Mouse (Mus musculus) G1E (cell line): ENCODE measurements around the gene Canx. TPM values are rescaled to one million over a fixed set of nuclear protein-coding genes. Genes with fewer than 3 reads are reported as not detected.

Experiments used
- ATAC-seq: 2 replicates; pipeline ENCODE4 v1.8.0; 2016; ENCODE audit warnings: mild to moderate bottlenecking; ENCODE audit not compliant: insufficient number of reproducible peaks, poor library complexity, low FRiP score, severe bottlenecking; ENCODE audit errors: extremely low read depth
- DNase-seq: peaks from one replicate; pipeline ENCODE4 v3.0.0; 2012; ENCODE audit warnings: low spot score
- H3K27me3 ChIP-seq: 2 replicates; pipeline ENCODE4 v1.6.1; 2012; ENCODE audit warnings: mild to moderate bottlenecking, low read length, inconsistent platforms; ENCODE audit not compliant: insufficient read depth
- H3K36me3 ChIP-seq: replicated peaks from 2 replicates; pipeline ENCODE3; 2012; ENCODE audit warnings: mild to moderate bottlenecking, inconsistent platforms
- H3K4me1 ChIP-seq: 2 replicates; pipeline ENCODE4 v1.6.1; 2012; ENCODE audit warnings: low read depth, low read length, inconsistent platforms, mixed read lengths; ENCODE audit not compliant: insufficient read depth
- H3K4me3 ChIP-seq: 2 replicates; pipeline ENCODE4 v1.5.1; 2012; ENCODE audit warnings: low read depth, mild to moderate bottlenecking, inconsistent platforms, low read length, moderate library complexity, mixed read lengths
- H3K9me3 ChIP-seq: replicated peaks from 2 replicates; pipeline ENCODE4 v1.6.1; 2012; ENCODE audit warnings: inconsistent platforms
- CTCF ChIP-seq: IDR thresholded peaks from 2 replicates; pipeline ENCODE4 v1.5.1; 2012; ENCODE audit warnings: low read depth, low read length, inconsistent platforms, mixed read lengths
- GATA1 ChIP-seq: IDR thresholded peaks from 2 replicates; pipeline ENCODE4 v1.6.1; 2012; ENCODE audit warnings: borderline replicate concordance, low read length, inconsistent platforms, mixed read lengths
- GATA2 ChIP-seq: IDR thresholded peaks from 2 replicates; pipeline ENCODE4 v1.6.1; 2012; ENCODE audit warnings: low read depth, low read length, inconsistent platforms, borderline replicate concordance
- POLR2AphosphoS5 ChIP-seq: IDR thresholded peaks from 2 replicates; pipeline ENCODE4 v1.6.1; 2012; ENCODE audit warnings: low read depth, low read length, inconsistent platforms; ENCODE audit not compliant: insufficient replicate concordance
- TAL1 ChIP-seq: conservative IDR thresholded peaks from 2 replicates; pipeline ENCODE4 v1.6.1; 2012; ENCODE audit warnings: low read depth, low read length, inconsistent platforms, mixed read lengths
- polyA plus RNA-seq: library from polyadenylated mRNA; stranded (reverse); fragments of >175 nt; gene quantifications from 2 replicates; pipeline ENCODE4 v1.2.3, GENCODE M21; 2012
- total RNA-seq, 2 experiments: library from RNA; stranded (forward) in 1 of 2; stranded (reverse) in 1 of 2; fragments of 200-1000 nt in 1 of 2; fragments of >200 nt in 1 of 2; fragmentation: Nextera tagmentation in 1 of 2; gene quantifications; 2 replicates each; pipeline ENCODE4 v1.2.3; 2014 to 2017

Canx gene
- total and polyA plus RNA-seq, 3 experiments, result 61.0 to 558 (median 369) TPM

DNA sequence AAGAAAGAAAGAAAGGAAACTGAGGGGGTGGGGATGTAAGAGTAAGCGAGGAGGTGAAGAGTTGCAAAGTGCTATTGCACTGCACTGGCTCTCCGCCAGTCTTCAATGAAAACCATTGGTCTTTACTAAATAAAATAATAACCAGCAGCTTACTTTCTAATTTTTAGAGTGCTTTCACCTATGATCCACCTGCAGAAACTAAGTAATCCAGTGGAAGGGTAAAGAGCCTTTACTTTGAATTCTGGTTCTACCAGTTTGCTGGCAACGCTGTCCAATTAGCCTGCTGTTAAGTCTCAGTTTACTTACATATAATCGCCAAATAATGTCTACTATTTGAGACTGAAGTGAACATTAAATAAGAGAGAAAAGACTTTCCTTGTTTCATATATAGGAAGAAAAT lies 46.5 kb downstream of the Canx start:
- no peaks in the 10 kb centered on the region for H3K27me3 ChIP-seq
- TF ChIP-seq CTCF (no peak), POLR2AphosphoS5 (no peak), TAL1 (no peak), GATA1 (no peak), GATA2 (no peak)
- ATAC-seq (no peak), DNase-seq (no peak)
- no peaks in the 10 kb centered on the region for H3K9me3 ChIP-seq
- no peak overlapping the region for H3K4me3 ChIP-seq
- H3K4me1 ChIP-seq, result peaks cover 20% of the 10 kb centered on the region
- peaks cover 75% of the 10 kb centered on the region for H3K36me3 ChIP-seq

DNA sequence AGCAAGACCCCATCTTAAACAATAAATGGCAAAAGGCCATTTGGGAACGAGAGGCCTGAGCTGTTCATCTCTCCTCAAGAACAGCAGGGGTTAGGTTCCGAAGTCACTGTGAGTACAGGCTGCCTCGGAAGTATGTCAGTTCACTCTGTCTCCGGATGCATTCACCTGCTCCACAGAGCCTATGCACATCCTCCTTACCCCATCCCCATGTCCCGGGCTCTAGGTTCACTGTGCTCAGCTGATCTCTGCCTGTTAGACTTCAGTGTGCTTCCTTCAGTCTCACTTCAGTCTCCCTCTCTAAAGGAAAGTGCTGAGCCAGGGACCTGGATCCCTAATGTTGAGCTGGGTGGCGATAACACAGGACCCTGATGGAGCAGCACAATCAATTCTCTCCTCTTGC lies 47.8 kb downstream of the Canx start:
- DNase-seq, result no peak
- no peaks in the 10 kb centered on the region for H3K9me3 ChIP-seq

DNA sequence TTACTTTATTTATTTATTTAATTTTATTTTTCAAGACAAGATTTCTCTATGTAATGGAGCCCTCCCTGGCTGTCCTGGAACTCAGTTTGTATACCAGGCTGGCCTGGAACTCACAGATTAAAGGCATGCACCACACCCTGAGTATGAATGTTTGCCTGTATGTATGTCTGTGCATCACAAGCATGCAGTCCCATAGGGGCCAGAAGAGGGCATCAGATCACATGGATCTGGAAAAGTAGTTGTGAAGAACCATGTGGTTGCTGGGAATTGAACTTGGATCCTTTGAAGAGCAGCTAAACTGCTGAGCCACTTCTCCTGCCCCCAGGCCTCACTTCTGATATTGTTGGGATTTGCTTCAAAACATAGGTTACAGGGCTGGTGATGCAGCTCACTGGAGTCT lies 48.4 kb downstream of the Canx start:
- peaks cover 20% of the 10 kb centered on the region for H3K4me1 ChIP-seq
- H3K4me3 ChIP-seq, result no peak overlapping the region
- no peaks in the 10 kb centered on the region for H3K9me3 ChIP-seq
- peaks cover 83% of the 10 kb centered on the region for H3K36me3 ChIP-seq
- TF ChIP-seq CTCF (no peak), TAL1 (no peak), GATA1 (no peak), GATA2 (no peak), POLR2AphosphoS5 (no peak)
- no peaks in the 10 kb centered on the region for H3K27me3 ChIP-seq
- DNase-seq (no peak), ATAC-seq (no peak)

More for the DNA sequence above, 47.8 kb downstream of the Canx start:
- Histone ChIP-seq H3K27me3 (no peaks in the 10 kb centered on the region), H3K4me1 (peaks cover 20% of the 10 kb centered on the region), H3K36me3 (peaks cover 80% of the 10 kb centered on the region), H3K4me3 (no peak overlapping the region)
- no peak for TF ChIP-seq CTCF
- TF ChIP-seq GATA2, result no peak
- no peak for TF ChIP-seq TAL1
- no peak for TF ChIP-seq POLR2AphosphoS5
- TF ChIP-seq GATA1, result no peak
- ATAC-seq, result no peak

DNA sequence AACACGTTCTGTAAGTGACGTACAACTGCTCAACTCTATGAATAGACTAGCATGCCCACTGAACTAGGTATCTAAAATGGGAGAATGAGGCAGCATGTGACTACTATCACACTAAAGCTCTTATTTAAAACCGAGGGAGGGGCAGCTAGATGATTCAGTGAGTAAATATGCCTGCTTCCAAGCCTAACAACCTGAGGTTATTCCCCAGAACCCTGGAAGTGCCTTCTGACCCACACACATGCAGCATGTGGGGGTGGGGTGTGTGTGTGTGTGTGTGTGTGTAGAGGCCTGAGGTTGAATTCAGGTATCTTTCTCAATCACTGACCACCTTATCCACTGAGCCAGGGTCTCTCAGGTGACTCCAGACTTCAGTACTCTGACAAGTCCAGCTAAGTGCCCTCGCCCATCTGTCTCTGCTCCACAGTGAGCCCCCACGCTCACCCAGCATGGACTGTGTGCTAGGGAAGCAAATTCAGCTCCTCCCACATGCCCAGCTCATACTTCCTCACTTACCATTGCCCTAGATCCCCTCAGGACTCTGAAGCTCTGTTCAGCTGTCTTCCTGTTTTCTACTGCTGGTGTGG lies 49.8 kb downstream of the Canx start:
- Histone ChIP-seq H3K27me3 (no peaks in the 10 kb centered on the region), H3K9me3 (no peaks in the 10 kb centered on the region), H3K4me1 (peaks cover 21% of the 10 kb centered on the region), H3K4me3 (no peak overlapping the region), H3K36me3 (peaks cover 86% of the 10 kb centered on the region)
- ATAC-seq (no peak), DNase-seq (no peak)
- TF ChIP-seq CTCF (no peak), GATA2 (no peak)

DNA sequence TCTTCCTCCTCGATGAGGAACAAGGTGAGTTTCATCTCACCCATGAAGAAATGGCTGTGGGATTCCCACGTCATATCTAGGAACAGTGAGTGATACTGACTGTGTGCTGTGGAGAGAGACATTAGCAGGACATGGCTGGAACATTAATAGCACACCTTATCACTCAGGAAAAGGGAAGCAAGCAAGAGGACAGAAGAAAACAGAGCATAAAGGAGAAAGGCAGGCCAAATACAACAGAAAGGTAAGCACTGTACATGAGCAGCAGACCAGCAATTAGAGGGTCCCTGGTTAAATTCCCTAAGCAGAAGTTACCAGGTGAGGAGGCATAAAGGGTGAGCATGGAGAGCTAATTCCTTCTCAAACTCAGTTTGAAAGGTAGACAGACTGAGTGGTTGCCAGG lies 50.4 kb downstream of the Canx start:
- Histone ChIP-seq H3K4me3 (no peak overlapping the region), H3K9me3 (no peaks in the 10 kb centered on the region), H3K27me3 (no peaks in the 10 kb centered on the region), H3K4me1 (peaks cover 17% of the 10 kb centered on the region), H3K36me3 (peaks cover 86% of the 10 kb centered on the region)
- ATAC-seq (no peak), DNase-seq (no peak)
- TF ChIP-seq GATA1, result no peak
- no peak for TF ChIP-seq POLR2AphosphoS5
- no peak for TF ChIP-seq CTCF
- TF ChIP-seq GATA2, result no peak
- TF ChIP-seq TAL1, result no peak

DNA sequence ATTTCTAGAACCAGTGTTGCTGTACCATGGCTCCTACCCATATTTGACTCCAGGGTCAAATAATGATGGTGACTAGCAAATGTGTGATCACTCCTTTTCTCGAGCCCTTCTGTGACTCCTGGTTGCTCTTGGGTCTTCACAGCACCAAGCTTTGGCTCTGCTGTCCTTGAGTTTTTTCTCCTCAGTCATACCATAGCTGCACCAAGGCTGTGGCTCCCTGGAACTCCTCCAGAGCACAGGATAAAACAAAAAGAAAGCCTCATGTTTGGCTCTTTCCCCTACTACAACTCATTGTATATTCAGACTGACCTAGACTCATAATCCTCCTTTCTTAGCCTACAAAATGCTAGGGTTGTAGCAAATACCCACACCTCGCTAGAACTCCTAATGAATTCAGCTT lies 52.7 kb downstream of the Canx start:
- Histone ChIP-seq H3K36me3 (peaks cover 85% of the 10 kb centered on the region), H3K4me3 (no peak overlapping the region), H3K9me3 (no peaks in the 10 kb centered on the region), H3K4me1 (peaks cover 16% of the 10 kb centered on the region), H3K27me3 (no peaks in the 10 kb centered on the region)
- no peak for TF ChIP-seq GATA1
- no peak for TF ChIP-seq POLR2AphosphoS5
- no peak for TF ChIP-seq TAL1
- TF ChIP-seq GATA2, result no peak
- no peak for TF ChIP-seq CTCF
- no peak for DNase-seq
- no peak for ATAC-seq

DNA sequence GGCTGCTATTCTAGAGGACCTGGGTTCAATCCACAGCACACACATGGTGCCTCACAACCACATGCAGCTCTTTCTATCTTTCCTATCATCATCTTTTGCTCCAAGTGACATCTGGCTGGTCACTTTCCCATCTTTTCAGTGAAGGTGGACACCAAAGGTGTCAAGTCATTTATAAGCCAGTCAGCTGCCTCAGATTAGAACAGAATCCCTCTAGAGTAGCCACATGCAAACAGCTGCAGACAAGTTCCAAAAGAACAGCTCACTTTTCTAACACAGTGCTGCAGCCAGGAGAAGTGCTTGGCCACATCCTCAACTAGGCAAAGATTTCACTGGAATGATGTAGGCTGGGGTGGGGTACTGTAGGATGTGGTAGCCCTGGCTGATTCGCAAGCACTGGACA lies 55.6 kb downstream of the Canx start:
- DNase-seq (no peak), ATAC-seq (no peak)
- no peaks in the 10 kb centered on the region for H3K9me3 ChIP-seq
- H3K4me1 ChIP-seq, result peaks cover 18% of the 10 kb centered on the region
- no peak overlapping the region for H3K4me3 ChIP-seq
- peaks cover 89% of the 10 kb centered on the region for H3K36me3 ChIP-seq
- TF ChIP-seq GATA2, result no peak
- TF ChIP-seq TAL1, result no peak
- no peak for TF ChIP-seq GATA1
- TF ChIP-seq POLR2AphosphoS5, result no peak
- no peak for TF ChIP-seq CTCF
- H3K27me3 ChIP-seq, result no peaks in the 10 kb centered on the region
